Mouse (Mus musculus) cerebellum, adult 2 months (tissue): ENCODE results near the gene Chrna1.

Source experiments
- CTCF ChIP-seq: fragments of 200-500 bp; IDR thresholded peaks from 2 replicates; pipeline ENCODE4 v1.5.1; 2011; ENCODE audit warnings: low read depth, mild to moderate bottlenecking, control low read depth, low read length, moderate library complexity, borderline replicate concordance; ENCODE audit not compliant: insufficient read depth
- POLR2A ChIP-seq: fragments of 200-500 bp; IDR thresholded peaks from 2 replicates; pipeline ENCODE4 v1.6.1; 2011; ENCODE audit warnings: low read length, control low read depth, borderline replicate concordance; ENCODE audit not compliant: insufficient read depth

DNA sequence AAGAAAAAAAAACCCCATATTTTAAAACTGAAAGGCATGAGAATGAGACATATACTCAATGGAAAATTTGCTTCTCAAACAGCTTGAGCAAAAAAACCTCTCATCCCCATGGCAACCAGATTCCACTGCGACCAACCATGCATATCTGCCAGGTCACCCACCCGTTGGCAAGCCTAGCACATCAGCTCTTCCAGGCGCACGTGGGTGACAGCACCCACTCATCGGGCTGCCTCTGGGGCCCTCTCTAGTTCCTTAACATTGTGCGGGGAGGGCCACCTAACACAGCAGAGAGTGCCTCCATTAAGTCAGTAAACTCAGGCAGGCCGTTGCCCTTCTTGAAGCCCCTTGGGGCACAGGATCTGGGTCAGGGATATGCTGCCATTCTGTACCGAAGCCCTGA lies 24.9 kb upstream of the Chrna1 start:
- no peak for TF ChIP-seq CTCF
- no peak for TF ChIP-seq POLR2A
